Mouse (Mus musculus) kidney, adult 2 months (tissue): ENCODE results near the gene Rreb1. TPM values are rescaled to one million over a fixed set of nuclear protein-coding genes. Genes with fewer than 3 reads are reported as not detected.
A peak's percentile ranks its signal among the peaks of the same experiment; 100 is the strongest.

ENCODE experiments used
- DNase-seq: peaks from one replicate; pipeline ENCODE4 v3.0.0; 2021
- H3K27ac ChIP-seq: fragments of 200-500 bp; 2 replicates; pipeline ENCODE4 v1.5.1; 2012; ENCODE audit warnings: low read depth, low read length, control low read depth, inconsistent platforms; ENCODE audit not compliant: insufficient read depth
- H3K27me3 ChIP-seq: fragments of 200-500 bp; replicated peaks from 2 replicates; pipeline ENCODE4 v1.6.1; 2012; ENCODE audit warnings: mild to moderate bottlenecking, moderate library complexity, low read length, inconsistent platforms; ENCODE audit not compliant: control insufficient read depth, insufficient read depth
- H3K36me3 ChIP-seq: fragments of 200-500 bp; 2 replicates; pipeline ENCODE4 v1.6.1; 2012; ENCODE audit warnings: mild to moderate bottlenecking, moderate library complexity, low read length, inconsistent platforms; ENCODE audit not compliant: control insufficient read depth, insufficient read depth
- H3K4me1 ChIP-seq: fragments of 200-500 bp; 2 replicates; pipeline ENCODE4 v1.6.1; 2011; ENCODE audit warnings: low read length; ENCODE audit not compliant: control insufficient read depth, insufficient read depth
- H3K4me3 ChIP-seq: fragments of 200-500 bp; 2 replicates; pipeline ENCODE4 v1.5.1; 2011; ENCODE audit warnings: mild to moderate bottlenecking, low read depth, low read length, control low read depth; ENCODE audit not compliant: insufficient read depth
- CTCF ChIP-seq: fragments of 200-500 bp; conservative IDR thresholded peaks from 2 replicates; pipeline ENCODE4 v1.5.1; 2011; ENCODE audit warnings: low read depth, mild to moderate bottlenecking, control low read depth, low read length, moderate library complexity, mixed read lengths; ENCODE audit not compliant: insufficient read depth, insufficient read length
- POLR2A ChIP-seq: fragments of 200-500 bp; IDR thresholded peaks from one replicate; pipeline ENCODE4 v1.6.1; 2011; ENCODE audit warnings: low read depth, low read length, control low read depth
- WGBS: fragments of 180-500 bp; shearing (Covaris S2); methylation state at CpG from one replicate; pipeline ENCODE4 v1.1.7; 2018; 5-methylcytosine and 5-hydroxymethylcytosine counted together
- polyA plus RNA-seq: library from polyadenylated mRNA; depleted of rRNA; stranded (reverse); fragments of >200 nt; gene quantifications from 2 replicates; pipeline ENCODE4 v1.2.3, GENCODE M21; 2012

The Rreb1 gene
- polyA plus RNA-seq, 1 experiment = 16.7 TPM

- Histone ChIP-seq H3K4me1 (peaks cover 9% of the 10 kb centered on the region), H3K36me3 (peaks cover 4% of the 10 kb centered on the region), H3K4me3 (no peak overlapping the region), H3K27me3 (no peaks in the 10 kb centered on the region), H3K27ac (no peak overlapping the region)
- DNase-seq = no peak
- no peak for TF ChIP-seq POLR2A
- TF ChIP-seq CTCF = no peak
- WGBS = 93% methylated on average over 17 of the region's 17 CpGs
Measured at GRCm38 (mm10) chr13:37929532-37929931, 151.3 kb downstream of the Rreb1 start.

DNA sequence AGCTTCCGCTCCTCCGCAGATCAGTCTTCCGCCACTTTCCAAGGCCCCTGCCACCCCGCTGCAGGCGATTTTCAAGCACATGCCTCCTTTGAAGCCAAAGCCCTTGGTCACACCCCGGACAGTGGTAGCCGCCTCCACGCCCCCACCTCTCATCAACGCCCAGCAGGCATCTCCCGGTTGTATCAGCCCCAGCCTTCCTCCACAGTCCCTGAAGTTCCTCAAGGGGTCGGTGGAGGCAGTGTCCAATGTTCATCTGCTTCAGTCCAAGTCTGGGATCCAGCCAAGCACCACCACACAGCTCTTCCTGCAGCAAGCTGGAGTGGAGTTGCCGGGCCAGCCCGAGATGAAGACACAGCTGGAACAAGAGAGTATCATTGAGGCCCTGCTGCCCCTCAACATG is 151.9 kb downstream of the Rreb1 start:
- Histone ChIP-seq H3K36me3 (peaks cover 4% of the 10 kb centered on the region; the same call in 1 of the 2 replicates), H3K27ac (no peak overlapping the region), H3K4me1 (peaks cover 15% of the 10 kb centered on the region), H3K4me3 (no peak overlapping the region), H3K27me3 (no peaks in the 10 kb centered on the region)
- no peak for DNase-seq
- TF ChIP-seq POLR2A (no peak), CTCF (no peak)
- 79% methylated on average over 13 of the region's 13 CpGs for WGBS

- no peak for DNase-seq
- no peak overlapping the region for H3K27ac ChIP-seq
- peaks cover 4% of the 10 kb centered on the region; the same call in 1 of the 2 replicates for H3K36me3 ChIP-seq
- TF ChIP-seq CTCF = no peak
- no peak for TF ChIP-seq POLR2A
- 95% methylated on average over 23 of the region's 23 CpGs for WGBS
- H3K27me3 ChIP-seq = no peaks in the 10 kb centered on the region
- no peak overlapping the region for H3K4me3 ChIP-seq
- H3K4me1 ChIP-seq = peaks cover 16% of the 10 kb centered on the region
Measured at GRCm38 (mm10) chr13:37930621-37931020, 152.4 kb downstream of the Rreb1 start.

- peaks cover 4% of the 10 kb centered on the region for H3K36me3 ChIP-seq
- peak; percentile 78 for DNase-seq
- WGBS = 63% methylated on average over 27 of the region's 27 CpGs
Measured at GRCm38 (mm10) chr13:37931210-37931922, 153.2 kb downstream of the Rreb1 start.

GRCm38 (mm10) chr13:37934075-37934474 is 155.9 kb downstream of the Rreb1 start:
- Histone ChIP-seq H3K36me3 (peaks cover 6% of the 10 kb centered on the region), H3K4me1 (peaks cover 16% of the 10 kb centered on the region), H3K27ac (peak overlapping the region; percentile 74), H3K4me3 (no peak overlapping the region), H3K27me3 (no peaks in the 10 kb centered on the region)
- DNase-seq = peak; percentile 21
- TF ChIP-seq POLR2A (no peak), CTCF (no peak)
- 43% methylated on average over 4 of the region's 4 CpGs for WGBS

More at GRCm38 (mm10) chr13:37931210-37931922, 153.2 kb downstream of the Rreb1 start:
- H3K27ac ChIP-seq = no peak overlapping the region
- no peak overlapping the region for H3K4me3 ChIP-seq
- H3K27me3 ChIP-seq = no peaks in the 10 kb centered on the region
- H3K4me1 ChIP-seq = peaks cover 16% of the 10 kb centered on the region
- no peak for TF ChIP-seq CTCF
- no peak for TF ChIP-seq POLR2A

- Histone ChIP-seq H3K4me1 (peaks cover 18% of the 10 kb centered on the region), H3K27ac (peak overlapping the region; percentile 74), H3K36me3 (peaks cover 6% of the 10 kb centered on the region), H3K4me3 (no peak overlapping the region), H3K27me3 (no peaks in the 10 kb centered on the region)
- peak; percentile 74 for DNase-seq
- WGBS = 65% methylated on average over 8 of the region's 8 CpGs
- TF ChIP-seq CTCF (no peak), POLR2A (no peak)
Measured at GRCm38 (mm10) chr13:37934920-37935319, 156.7 kb downstream of the Rreb1 start.

DNA sequence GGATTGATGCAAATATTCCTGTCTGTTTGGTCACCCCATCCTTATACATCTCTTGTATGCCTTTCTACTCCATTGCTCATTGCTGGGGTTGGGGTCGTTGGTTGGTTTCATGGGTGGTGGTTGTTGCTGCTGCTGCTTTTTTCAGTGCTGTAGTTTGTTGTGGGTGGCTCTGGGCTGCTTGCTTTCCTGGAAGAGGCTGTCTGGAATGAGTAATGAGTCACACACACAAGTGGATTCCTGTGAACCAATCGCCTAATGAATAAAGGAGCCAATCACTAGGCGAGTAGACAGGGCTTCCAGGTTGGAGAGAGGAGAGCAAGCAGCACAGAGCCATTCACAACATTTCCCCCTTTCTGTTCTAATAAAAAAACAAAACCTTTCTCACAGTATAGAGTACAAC is 158.2 kb downstream of the Rreb1 start:
- 58% methylated on average over 3 of the region's 3 CpGs for WGBS

More for the DNA sequence above, 158.2 kb downstream of the Rreb1 start:
- Histone ChIP-seq H3K27me3 (no peaks in the 10 kb centered on the region), H3K4me1 (peaks cover 28% of the 10 kb centered on the region), H3K4me3 (no peak overlapping the region), H3K36me3 (peaks cover 6% of the 10 kb centered on the region), H3K27ac (no peak overlapping the region)
- no peak for DNase-seq
- no peak for TF ChIP-seq CTCF
- no peak for TF ChIP-seq POLR2A
